Mouse (Mus musculus) limb, embryonic 11.5 days (tissue): ENCODE measurements around the gene Calcrl. TPM values are rescaled to one million over a fixed set of nuclear protein-coding genes. Genes with fewer than 3 reads are reported as not detected.

Experiments used
- ATAC-seq: fragments of 200-750 bp; cut with Nextera tagmentation; 2 replicates; pipeline ENCODE4 v1.8.0; 2017; ENCODE audit warnings: low read depth; ENCODE audit not compliant: insufficient number of reproducible peaks, low FRiP score, low TSS enrichment
- DNase-seq: peaks from one replicate; pipeline ENCODE4 v3.0.0-alpha.2; 2015; ENCODE audit warnings: low spot score
- H3K27ac ChIP-seq: fragments of 300-500 bp; sonication (generic); replicated peaks from 2 replicates; pipeline ENCODE4 v1.5.1; 2014; ENCODE audit warnings: low read depth, mild to moderate bottlenecking, low read length
- H3K27me3 ChIP-seq: fragments of 300-500 bp; sonication (generic); 2 replicates; pipeline ENCODE4 v1.6.1; 2014; ENCODE audit warnings: mild to moderate bottlenecking, low read length, mixed read lengths; ENCODE audit not compliant: control insufficient read depth, insufficient read depth
- H3K36me3 ChIP-seq: fragments of 300-500 bp; sonication (generic); 2 replicates; pipeline ENCODE4 v1.6.1; 2014; ENCODE audit warnings: mild to moderate bottlenecking, low read length, moderate library complexity, mixed read lengths; ENCODE audit not compliant: control insufficient read depth, insufficient read depth
- H3K4me1 ChIP-seq: fragments of 300-500 bp; sonication (generic); 2 replicates; pipeline ENCODE4 v1.6.1; 2014; ENCODE audit warnings: low read length, mixed read lengths; ENCODE audit not compliant: control insufficient read depth, insufficient read depth
- H3K4me2 ChIP-seq: fragments of 300-500 bp; sonication (generic); 2 replicates; pipeline ENCODE4 v1.6.1; 2014; ENCODE audit warnings: low read depth, mild to moderate bottlenecking, moderate library complexity; ENCODE audit not compliant: severe bottlenecking
- H3K4me3 ChIP-seq: fragments of 300-500 bp; sonication (generic); 2 replicates; pipeline ENCODE4 v1.5.1; 2014; ENCODE audit warnings: low read depth, low read length
- H3K9ac ChIP-seq: fragments of 300-500 bp; sonication (generic); 2 replicates; pipeline ENCODE4 v1.6.1; 2014; ENCODE audit warnings: mild to moderate bottlenecking, low read length
- H3K9me3 ChIP-seq: fragments of 300-500 bp; sonication (generic); 2 replicates; pipeline ENCODE4 v1.6.1; 2016; ENCODE audit warnings: low read length; ENCODE audit not compliant: control insufficient read depth
- WGBS: fragments of 180-500 bp; shearing (Covaris S2); extraction: QIAGEN DNeasy Blood & Tissue Kit; methylation state at CpG from one replicate; pipeline ENCODE4 v1.1.7; 2014; 5-methylcytosine and 5-hydroxymethylcytosine counted together
- polyA plus RNA-seq: library from polyadenylated mRNA; unstranded; fragments of >200 nt; fragmentation: Nextera tagmentation; extraction: Ambion mirVana; gene quantifications from 2 replicates; pipeline ENCODE4 v1.2.1, GENCODE M21; 2014

The Calcrl gene
- polyA plus RNA-seq, 1 experiment from 2014 or later, result 18.7 TPM

GRCm38 (mm10) chr2:84337774-84338450 is 87.3 kb downstream of the Calcrl start:
- H3K36me3 ChIP-seq, result no peaks in the 10 kb centered on the region
- ATAC-seq, result no peak
- no peaks in the 10 kb centered on the region for H3K27me3 ChIP-seq
- H3K9ac ChIP-seq, result no peak overlapping the region
- no peak overlapping the region for H3K4me3 ChIP-seq
- no peak overlapping the region for H3K27ac ChIP-seq
- no peaks in the 10 kb centered on the region for H3K9me3 ChIP-seq
- H3K4me2 ChIP-seq, result no peak overlapping the region
- no peak for DNase-seq
- H3K4me1 ChIP-seq, result no peaks in the 10 kb centered on the region
- WGBS, result 84% methylated on average over 1 of the region's 1 CpGs

- Histone ChIP-seq H3K4me2 (no peak overlapping the region), H3K27me3 (no peaks in the 10 kb centered on the region), H3K9ac (no peak overlapping the region), H3K4me3 (no peak overlapping the region), H3K4me1 (no peaks in the 10 kb centered on the region), H3K27ac (no peak overlapping the region), H3K9me3 (no peaks in the 10 kb centered on the region), H3K36me3 (no peaks in the 10 kb centered on the region)
- DNase-seq, result no peak
- 89% methylated on average over 4 of the region's 4 CpGs for WGBS
- no peak for ATAC-seq
Measured at GRCm38 (mm10) chr2:84336331-84336730, 88.9 kb downstream of the Calcrl start.

- DNase-seq, result no peak
- Histone ChIP-seq H3K27me3 (no peaks in the 10 kb centered on the region), H3K4me3 (no peak overlapping the region), H3K9me3 (no peaks in the 10 kb centered on the region), H3K9ac (no peak overlapping the region), H3K4me2 (no peak overlapping the region), H3K4me1 (no peaks in the 10 kb centered on the region), H3K36me3 (no peaks in the 10 kb centered on the region), H3K27ac (no peak overlapping the region)
- ATAC-seq, result no peak
- 84% methylated on average over 4 of the region's 4 CpGs for WGBS
Measured at GRCm38 (mm10) chr2:84316185-84316805, 108.9 kb downstream of the Calcrl start.

GRCm38 (mm10) chr2:84296517-84296916 is 128.7 kb downstream of the Calcrl start:
- WGBS, result 26% methylated on average over 5 of the region's 5 CpGs
- DNase-seq, result no peak
- H3K4me1 ChIP-seq, result no peaks in the 10 kb centered on the region
- no peak overlapping the region for H3K9ac ChIP-seq
- H3K9me3 ChIP-seq, result no peaks in the 10 kb centered on the region; the same call in 1 of the 2 replicates
- H3K4me3 ChIP-seq, result no peak overlapping the region
- no peaks in the 10 kb centered on the region for H3K27me3 ChIP-seq
- H3K27ac ChIP-seq, result no peak overlapping the region
- no peak for ATAC-seq
- no peaks in the 10 kb centered on the region for H3K36me3 ChIP-seq
- no peak overlapping the region for H3K4me2 ChIP-seq

GRCm38 (mm10) chr2:84295068-84295467 is 130.1 kb downstream of the Calcrl start:
- H3K9ac ChIP-seq, result no peak overlapping the region
- no peaks in the 10 kb centered on the region for H3K4me1 ChIP-seq
- H3K36me3 ChIP-seq, result no peaks in the 10 kb centered on the region
- ATAC-seq, result no peak
- no peak overlapping the region for H3K27ac ChIP-seq
- WGBS, result 77% methylated on average over 2 of the region's 2 CpGs
- no peak for DNase-seq
- H3K4me3 ChIP-seq, result no peak overlapping the region
- H3K9me3 ChIP-seq, result no peaks in the 10 kb centered on the region; the same call in 1 of the 2 replicates
- H3K4me2 ChIP-seq, result no peak overlapping the region
- H3K27me3 ChIP-seq, result no peaks in the 10 kb centered on the region

- no peak overlapping the region for H3K4me3 ChIP-seq
- DNase-seq (no peak), ATAC-seq (no peak)
- no peaks in the 10 kb centered on the region for H3K27me3 ChIP-seq
- H3K27ac ChIP-seq, result no peak overlapping the region
- H3K4me2 ChIP-seq, result no peak overlapping the region
- 66% methylated on average over 2 of the region's 2 CpGs for WGBS
- H3K9ac ChIP-seq, result no peak overlapping the region
- no peaks in the 10 kb centered on the region for H3K36me3 ChIP-seq
- no peaks in the 10 kb centered on the region; the same call in 1 of the 2 replicates for H3K9me3 ChIP-seq
- no peaks in the 10 kb centered on the region for H3K4me1 ChIP-seq
Measured at GRCm38 (mm10) chr2:84294611-84295010, 130.6 kb downstream of the Calcrl start.

- Histone ChIP-seq H3K36me3 (no peaks in the 10 kb centered on the region), H3K9ac (no peak overlapping the region), H3K27me3 (no peaks in the 10 kb centered on the region), H3K4me2 (no peak overlapping the region), H3K9me3 (no peaks in the 10 kb centered on the region), H3K4me3 (no peak overlapping the region), H3K27ac (no peak overlapping the region), H3K4me1 (no peaks in the 10 kb centered on the region)
- ATAC-seq, result no peak
- WGBS, result 92% methylated on average over 4 of the region's 4 CpGs
- DNase-seq, result no peak
Measured at GRCm38 (mm10) chr2:84292351-84293000, 132.7 kb downstream of the Calcrl start.

- Histone ChIP-seq H3K27ac (no peak overlapping the region), H3K27me3 (no peaks in the 10 kb centered on the region), H3K9ac (no peak overlapping the region), H3K4me3 (no peak overlapping the region), H3K36me3 (no peaks in the 10 kb centered on the region), H3K9me3 (no peaks in the 10 kb centered on the region), H3K4me2 (no peak overlapping the region), H3K4me1 (no peaks in the 10 kb centered on the region)
- 78% methylated on average over 7 of the region's 7 CpGs for WGBS
- no peak for ATAC-seq
- DNase-seq, result no peak
Measured at GRCm38 (mm10) chr2:84288940-84289557, 136.2 kb downstream of the Calcrl start.
